Mouse (Mus musculus) neural tube, embryonic 12.5 days (tissue): ENCODE results near the gene Slc22a20. TPM values are rescaled to one million over a fixed set of nuclear protein-coding genes. Genes with fewer than 3 reads are reported as not detected.

Experiments used
- ATAC-seq: fragments of 200-750 bp; cut with Nextera tagmentation; 2 replicates; pipeline ENCODE4 v1.8.0; 2017; ENCODE audit warnings: low read depth, mild to moderate bottlenecking, moderate TSS enrichment, moderate library complexity; ENCODE audit not compliant: low FRiP score
- H3K27ac ChIP-seq: fragments of 300-500 bp; sonication (generic); 2 replicates; pipeline ENCODE4 v1.5.1; 2016
- H3K27me3 ChIP-seq: fragments of 300-500 bp; sonication (generic); replicated peaks from 2 replicates; pipeline ENCODE4 v1.6.1; 2016; ENCODE audit warnings: mild to moderate bottlenecking
- H3K36me3 ChIP-seq: fragments of 300-500 bp; sonication (generic); 2 replicates; pipeline ENCODE4 v1.6.1; 2016; ENCODE audit warnings: mild to moderate bottlenecking
- H3K4me1 ChIP-seq: fragments of 300-500 bp; sonication (generic); 2 replicates; pipeline ENCODE4 v1.6.1; 2016
- H3K4me2 ChIP-seq: fragments of 300-500 bp; sonication (generic); replicated peaks from 2 replicates; pipeline ENCODE4 v1.6.1; 2016; ENCODE audit warnings: mild to moderate bottlenecking
- H3K4me3 ChIP-seq: fragments of 300-500 bp; sonication (generic); 2 replicates; pipeline ENCODE4 v1.5.1; 2016
- H3K9ac ChIP-seq: fragments of 300-500 bp; sonication (generic); 2 replicates; pipeline ENCODE4 v1.6.1; 2016; ENCODE audit warnings: mild to moderate bottlenecking
- H3K9me3 ChIP-seq: fragments of 300-500 bp; sonication (generic); 2 replicates; pipeline ENCODE4 v1.6.1; 2016; ENCODE audit warnings: mild to moderate bottlenecking
- WGBS: fragments of 180-500 bp; shearing (Covaris S2); methylation state at CpG from one replicate; pipeline ENCODE4 v1.1.7; 2016; 5-methylcytosine and 5-hydroxymethylcytosine counted together
- polyA plus RNA-seq: library from polyadenylated mRNA; unstranded; fragments of >200 nt; fragmentation: Nextera tagmentation; extraction: Ambion mirVana; gene quantifications from 2 replicates; pipeline ENCODE4 v1.2.1, GENCODE M21; 2016

Gene Slc22a20
- not detected in 2 replicates for polyA plus RNA-seq

- Histone ChIP-seq H3K27ac (no peak within 1 kb of the TSS), H3K9me3 (no peaks in the 10 kb centered on the region)
- WGBS = 42% methylated on average over 4 of the region's 4 CpGs
Measured at GRCm38 (mm10) chr19:5986043-5986442, at the start of gene Slc22a20. TSS of gene Slc22a20 (minus strand) at chr19:5986143.

GRCm38 (mm10) chr19:6030520-6031280 is 44.8 kb upstream of the Slc22a20 start:
- 79% methylated on average over 14 of the region's 14 CpGs for WGBS
- H3K9ac ChIP-seq = no peak overlapping the region
- no peak overlapping the region for H3K4me2 ChIP-seq
- H3K27ac ChIP-seq = no peak overlapping the region
- H3K4me3 ChIP-seq = no peak overlapping the region
- no peaks in the 10 kb centered on the region for H3K4me1 ChIP-seq
- no peak for ATAC-seq
- no peaks in the 10 kb centered on the region for H3K36me3 ChIP-seq
- H3K27me3 ChIP-seq = no peaks in the 10 kb centered on the region
- H3K9me3 ChIP-seq = no peaks in the 10 kb centered on the region

More at GRCm38 (mm10) chr19:5986043-5986442, at the start of gene Slc22a20:
- H3K27me3 ChIP-seq = no peaks in the 10 kb centered on the region
- H3K4me1 ChIP-seq = peaks cover 7% of the 10 kb centered on the region
- H3K9ac ChIP-seq = no peak within 1 kb of the TSS
- no peaks in the 10 kb centered on the region for H3K36me3 ChIP-seq
- no peak within 1 kb of the TSS for H3K4me3 ChIP-seq
- no peak for ATAC-seq
- no peak within 1 kb of the TSS for H3K4me2 ChIP-seq

- Histone ChIP-seq H3K4me2 (no peak overlapping the region), H3K4me1 (no peaks in the 10 kb centered on the region), H3K9ac (no peak overlapping the region), H3K27ac (no peak overlapping the region), H3K4me3 (no peak overlapping the region), H3K9me3 (no peaks in the 10 kb centered on the region), H3K36me3 (no peaks in the 10 kb centered on the region), H3K27me3 (no peaks in the 10 kb centered on the region)
- 84% methylated on average over 9 of the region's 9 CpGs for WGBS
- ATAC-seq = no peak
Measured at GRCm38 (mm10) chr19:6029426-6029825, 43.5 kb upstream of the Slc22a20 start.

GRCm38 (mm10) chr19:6028991-6029390 is 43.0 kb upstream of the Slc22a20 start:
- no peak for ATAC-seq
- no peaks in the 10 kb centered on the region for H3K4me1 ChIP-seq

GRCm38 (mm10) chr19:6023930-6024329 is 38.0 kb upstream of the Slc22a20 start:
- H3K4me3 ChIP-seq = no peak overlapping the region
- 87% methylated on average over 7 of the region's 7 CpGs for WGBS
- no peaks in the 10 kb centered on the region for H3K4me1 ChIP-seq
- no peak overlapping the region for H3K9ac ChIP-seq
- no peak for ATAC-seq
- H3K9me3 ChIP-seq = no peaks in the 10 kb centered on the region
- no peaks in the 10 kb centered on the region for H3K36me3 ChIP-seq
- no peak overlapping the region for H3K4me2 ChIP-seq
- no peak overlapping the region for H3K27ac ChIP-seq
- no peaks in the 10 kb centered on the region for H3K27me3 ChIP-seq

More at GRCm38 (mm10) chr19:6028991-6029390, 43.0 kb upstream of the Slc22a20 start:
- no peak overlapping the region for H3K27ac ChIP-seq
- no peaks in the 10 kb centered on the region for H3K36me3 ChIP-seq
- H3K27me3 ChIP-seq = no peaks in the 10 kb centered on the region
- no peak overlapping the region for H3K4me3 ChIP-seq
- WGBS = 86% methylated on average over 6 of the region's 6 CpGs
- no peaks in the 10 kb centered on the region for H3K9me3 ChIP-seq
- H3K9ac ChIP-seq = no peak overlapping the region
- no peak overlapping the region for H3K4me2 ChIP-seq

- H3K4me1 ChIP-seq = no peaks in the 10 kb centered on the region
- H3K27ac ChIP-seq = no peak overlapping the region
- no peaks in the 10 kb centered on the region for H3K27me3 ChIP-seq
- H3K9ac ChIP-seq = no peak overlapping the region
- no peak overlapping the region for H3K4me3 ChIP-seq
- H3K4me2 ChIP-seq = no peak overlapping the region
- 71% methylated on average over 8 of the region's 8 CpGs for WGBS
- no peaks in the 10 kb centered on the region for H3K9me3 ChIP-seq
- no peak for ATAC-seq
- H3K36me3 ChIP-seq = no peaks in the 10 kb centered on the region
Measured at GRCm38 (mm10) chr19:6023059-6023458, 37.1 kb upstream of the Slc22a20 start.

- H3K27ac ChIP-seq = no peak overlapping the region
Measured at GRCm38 (mm10) chr19:6020276-6020675, 34.3 kb upstream of the Slc22a20 start.

GRCm38 (mm10) chr19:6018142-6019089 is 32.5 kb upstream of the Slc22a20 start:
- peaks cover 14% of the 10 kb centered on the region for H3K4me1 ChIP-seq
- H3K4me3 ChIP-seq = no peak overlapping the region
- no peak overlapping the region for H3K9ac ChIP-seq
- no peaks in the 10 kb centered on the region for H3K36me3 ChIP-seq
- no peak for ATAC-seq
- no peak overlapping the region for H3K4me2 ChIP-seq
- H3K27me3 ChIP-seq = peaks cover 37% of the 10 kb centered on the region
- no peaks in the 10 kb centered on the region for H3K9me3 ChIP-seq
- no peak overlapping the region for H3K27ac ChIP-seq
- 32% methylated on average over 15 of the region's 15 CpGs for WGBS

More at GRCm38 (mm10) chr19:6020276-6020675, 34.3 kb upstream of the Slc22a20 start:
- WGBS = 58% methylated on average over 3 of the region's 3 CpGs
- Histone ChIP-seq H3K36me3 (no peaks in the 10 kb centered on the region), H3K9ac (no peak overlapping the region), H3K4me3 (no peak overlapping the region), H3K9me3 (no peaks in the 10 kb centered on the region), H3K27me3 (peaks cover 21% of the 10 kb centered on the region), H3K4me2 (no peak overlapping the region), H3K4me1 (peaks cover 8% of the 10 kb centered on the region)
- no peak for ATAC-seq

- H3K27me3 ChIP-seq = peaks cover 39% of the 10 kb centered on the region
- H3K9ac ChIP-seq = no peak overlapping the region
- no peak for ATAC-seq
- peaks cover 14% of the 10 kb centered on the region for H3K4me1 ChIP-seq
- H3K9me3 ChIP-seq = no peaks in the 10 kb centered on the region
- no peaks in the 10 kb centered on the region for H3K36me3 ChIP-seq
- no peak overlapping the region for H3K27ac ChIP-seq
- peak overlapping the region; percentile 82; the same call in 1 of the 2 replicates for H3K4me2 ChIP-seq
- 45% methylated on average over 7 of the region's 7 CpGs for whole genome bisulfite sequencing
- H3K4me3 ChIP-seq = no peak overlapping the region
Measured at GRCm38 (mm10) chr19:6016532-6016931, 30.6 kb upstream of the Slc22a20 start.

- 4% methylated on average over 40 of the region's 40 CpGs for WGBS
- Histone ChIP-seq H3K27ac (no peak within 1 kb of the TSS), H3K36me3 (no peaks in the 10 kb centered on the region)
Measured at GRCm38 (mm10) chr19:6015511-6016315, 29.8 kb upstream of the Slc22a20 start, which contains the start of gene Capn1. TSS of gene Capn1 (minus strand) at chr19:6015897.

GRCm38 (mm10) chr19:6014991-6015510 is 29.1 kb upstream of the Slc22a20 start:
- WGBS = 3% methylated on average over 14 of the region's 18 CpGs
- Histone ChIP-seq H3K27me3 (peaks cover 39% of the 10 kb centered on the region), H3K9ac (peak overlapping the region; percentile 63), H3K4me1 (peaks cover 14% of the 10 kb centered on the region), H3K4me2 (peak overlapping the region; percentile 82), H3K9me3 (no peaks in the 10 kb centered on the region), H3K4me3 (peak overlapping the region; percentile 47), H3K36me3 (no peaks in the 10 kb centered on the region), H3K27ac (no peak overlapping the region)
- peak; percentile 65 for ATAC-seq

More at GRCm38 (mm10) chr19:6015511-6016315, 29.8 kb upstream of the Slc22a20 start, which contains the start of gene Capn1:
- peak; percentile 71 for ATAC-seq
- Histone ChIP-seq H3K4me1 (peaks cover 14% of the 10 kb centered on the region), H3K4me2 (peak within 1 kb of the TSS; percentile 82), H3K4me3 (peak within 1 kb of the TSS; percentile 47), H3K9ac (peak within 1 kb of the TSS; percentile 63), H3K27me3 (peaks cover 39% of the 10 kb centered on the region), H3K9me3 (no peaks in the 10 kb centered on the region)
